ENCODE assay signal across 9 mouse cellular contexts in the genomic region with DNA sequence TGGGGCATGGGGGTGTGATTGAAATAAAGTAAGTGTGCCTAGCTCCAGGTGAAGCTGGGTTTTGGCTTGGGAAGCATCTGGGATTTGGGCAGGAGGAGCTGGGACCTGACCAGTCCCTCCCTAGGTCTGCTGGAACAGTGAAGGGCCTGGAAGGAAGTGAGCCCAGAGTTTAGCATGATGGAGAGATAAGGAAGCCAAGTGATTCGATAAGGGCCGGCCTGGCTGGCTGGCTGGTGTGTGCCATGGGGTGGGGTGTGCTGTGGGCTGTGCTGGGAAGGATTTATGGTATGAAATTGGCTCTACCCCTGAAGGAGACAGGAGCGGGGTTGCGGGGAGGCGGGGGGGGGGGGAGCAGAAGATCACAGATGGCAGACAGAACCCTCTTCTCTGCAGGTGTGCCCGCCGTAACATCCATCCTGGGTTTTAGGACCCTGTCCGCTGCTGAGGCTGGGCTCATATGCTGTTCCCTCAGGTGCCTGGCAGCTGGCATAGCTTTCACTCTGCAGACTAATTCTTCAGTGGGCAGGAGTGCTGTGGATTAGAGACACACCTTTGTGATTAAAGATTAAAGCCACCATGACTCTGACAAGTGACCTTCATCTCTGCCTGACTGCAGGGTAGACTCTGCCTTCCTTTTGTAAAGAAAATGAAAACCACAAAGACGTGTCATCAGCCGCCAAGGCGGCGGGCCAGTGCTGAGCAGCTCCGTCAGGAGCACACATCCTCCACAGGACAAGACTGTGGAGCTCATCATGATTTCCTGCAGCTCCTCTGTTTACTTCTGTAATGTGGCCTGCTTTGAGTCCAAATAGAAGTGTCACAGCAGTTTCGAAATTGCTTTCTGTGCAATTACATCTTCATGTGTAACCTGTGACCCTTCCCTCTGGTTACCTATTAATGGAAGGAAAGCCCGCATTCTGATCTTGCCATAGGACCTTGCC.
DNase-seq lines count a peak whose midpoint lies in the region; ATAC-seq lines count a peak whose summit lies in the region.
"Had no signal": no experiment of that assay in that cellular context is flagged by ENCODE, and none has a peak within 500 bp of the region (broad histone marks: within the 10 kb centered on the region; RNA-seq: fewer than 3 reads in every experiment).

No protein-coding gene starts in this region.

- peak overlapping the region; percentile 18 for H3K4me2 ChIP-seq in liver, embryonic 16.5 days (ENCODE audit: low read depth, low read length)

- H3K36me3 ChIP-seq in liver, embryonic 16.5 days (ENCODE audit: control insufficient read depth, insufficient read depth), result no peaks in the 10 kb centered on the region
- H3K36me3 ChIP-seq in midbrain, embryonic 10.5 days, result no peaks in the 10 kb centered on the region; the same call in 1 of the 2 replicates

- H3K9me3 ChIP-seq in liver, embryonic 16.5 days (replicated peaks; ENCODE audit: control insufficient read depth, low read length), result no peaks in the 10 kb centered on the region
- no peaks in the 10 kb centered on the region for H3K9me3 ChIP-seq in midbrain, embryonic 10.5 days (replicated peaks)

- peak overlapping the region; percentile 53 for H3K27ac ChIP-seq in liver, embryonic 16.5 days (ENCODE audit: low read length)
- H3K27ac ChIP-seq in midbrain, embryonic 10.5 days (replicated peaks), result no peak overlapping the region

- peak; percentile 62 for DNase-seq in cerebellum, adult 11-12 months
- DNase-seq in cerebellum, adult 11 months, result no peak
- peak; percentile 49 for DNase-seq in 3T3-L1 (ENCODE audit: low read depth, low spot score)
- DNase-seq in cerebellum, postnatal 36 days, result peak; percentile 41
- no peak for DNase-seq in right cerebral cortex, postnatal 25 days
- no peak for DNase-seq in spleen, postnatal 14 days (ENCODE audit: low spot score in 2 of 2)
- DNase-seq in midbrain, embryonic 10.5 days (ENCODE audit: low spot score), result no peak
- DNase-seq: right cerebral cortex, postnatal 14 days had no signal

- H3K27me3 ChIP-seq in liver, embryonic 16.5 days (ENCODE audit: control insufficient read depth, insufficient read depth, low read depth, low read length), result no peaks in the 10 kb centered on the region
- no peaks in the 10 kb centered on the region for H3K27me3 ChIP-seq in midbrain, embryonic 10.5 days (ENCODE audit: low read depth, poor library complexity, severe bottlenecking)

- no peak overlapping the region for H3K4me3 ChIP-seq in liver, embryonic 16.5 days (ENCODE audit: low read depth, low read length)
- no peak overlapping the region for H3K4me3 ChIP-seq in midbrain, embryonic 10.5 days

- WGBS in liver, embryonic 16.5 days (ENCODE audit: insufficient replicate concordance), result 28% methylated on average over 13 of the region's 15 CpGs
- 85% methylated on average over 12 of the region's 15 CpGs for WGBS in midbrain, embryonic 10.5 days

- no peak overlapping the region; the same call in 1 of the 2 replicates for H3K9ac ChIP-seq in liver, embryonic 16.5 days (ENCODE audit: low read depth, low read length)

- ATAC-seq in liver, embryonic 16.5 days (ENCODE audit: low read depth), result peak; percentile 58

- H3K4me1 ChIP-seq in liver, embryonic 16.5 days (ENCODE audit: control insufficient read depth, low read depth, low read length), result peaks cover 53% of the 10 kb centered on the region
- H3K4me1 ChIP-seq in midbrain, embryonic 10.5 days, result peaks cover 40% of the 10 kb centered on the region

Comparison
In these comparisons a context has a peak if more than half of its experiments do, and no peak if none do; other contexts are left out.
1. DNase-seq: peak in cerebellum, adult 11-12 months (single experiment), 3T3-L1 (single experiment) and cerebellum, postnatal 36 days (2 of 2); none in cerebellum, adult 11 months (single experiment), right cerebral cortex, postnatal 25 days (single experiment), spleen, postnatal 14 days (0 of 2) and midbrain, embryonic 10.5 days (single experiment).